Mouse (Mus musculus) stomach, embryonic 16.5 days (tissue): ENCODE measurements around the gene Cmtr1. TPM values are rescaled to one million over a fixed set of nuclear protein-coding genes. Genes with fewer than 3 reads are reported as not detected.
A peak's percentile ranks its signal among the peaks of the same experiment; 100 is the strongest.
"Not testable (repeated sequence)": the region's sequence is repeated elsewhere in the genome, so short reads cannot be mapped to it uniquely, and the experiment has no call there.

Experiments
- ATAC-seq: fragments of 200-750 bp; cut with Nextera tagmentation; 2 replicates; pipeline ENCODE4 v1.8.0; 2017; ENCODE audit warnings: moderate number of reproducible peaks, moderate TSS enrichment; ENCODE audit not compliant: insufficient read depth, low FRiP score
- H3K27ac ChIP-seq: fragments of 300-500 bp; sonication (generic); 2 replicates; pipeline ENCODE4 v1.5.1; 2014; ENCODE audit warnings: low read length
- H3K27me3 ChIP-seq: fragments of 300-500 bp; sonication (generic); 2 replicates; pipeline ENCODE4 v1.6.1; 2014; ENCODE audit warnings: low read length, control low read depth, mixed read lengths; ENCODE audit not compliant: control insufficient read depth, insufficient read depth
- H3K36me3 ChIP-seq: fragments of 300-500 bp; sonication (generic); 2 replicates; pipeline ENCODE4 v1.6.1; 2014; ENCODE audit warnings: low read length; ENCODE audit not compliant: control insufficient read depth, insufficient read depth
- H3K4me1 ChIP-seq: fragments of 300-500 bp; sonication (generic); 2 replicates; pipeline ENCODE4 v1.6.1; 2014; ENCODE audit warnings: low read length, control low read depth, mixed read lengths; ENCODE audit not compliant: control insufficient read depth, insufficient read depth
- H3K4me2 ChIP-seq: fragments of 300-500 bp; sonication (generic); 2 replicates; pipeline ENCODE4 v1.6.1; 2014; ENCODE audit warnings: low read depth, low read length, mixed read lengths
- H3K4me3 ChIP-seq: fragments of 300-500 bp; sonication (generic); replicated peaks from 2 replicates; pipeline ENCODE4 v1.5.1; 2014; ENCODE audit warnings: mild to moderate bottlenecking, low read length
- H3K9ac ChIP-seq: fragments of 300-500 bp; sonication (generic); 2 replicates; pipeline ENCODE4 v1.6.1; 2014; ENCODE audit warnings: low read length
- H3K9me3 ChIP-seq: fragments of 300-500 bp; sonication (generic); replicated peaks from 2 replicates; pipeline ENCODE4 v1.6.1; 2016; ENCODE audit warnings: low read length, control low read depth; ENCODE audit not compliant: control insufficient read depth
- WGBS: fragments of 180-500 bp; shearing (Covaris S2); extraction: QIAGEN DNeasy Blood & Tissue Kit; methylation state at CpG from one replicate; pipeline ENCODE4 v1.1.7; 2014; 5-methylcytosine and 5-hydroxymethylcytosine counted together
- polyA plus RNA-seq: library from polyadenylated mRNA; unstranded; fragments of >200 nt; fragmentation: Nextera tagmentation; extraction: Ambion mirVana; gene quantifications from 2 replicates; pipeline ENCODE4 v1.2.1, GENCODE M21; 2015

Gene Cmtr1
- polyA plus RNA-seq, 1 experiment from 2014 or later, result 102 TPM

GRCm38 (mm10) chr17:29704781-29705180 is 44.4 kb downstream of the Cmtr1 start:
- H3K4me3 ChIP-seq, result no peak overlapping the region
- H3K4me2 ChIP-seq, result no peak overlapping the region
- H3K36me3 ChIP-seq, result peaks cover 14% of the 10 kb centered on the region; the same call in 1 of the 2 replicates
- H3K9me3 ChIP-seq, result no peaks in the 10 kb centered on the region
- H3K9ac ChIP-seq, result no peak overlapping the region
- H3K27me3 ChIP-seq, result no peaks in the 10 kb centered on the region
- no peak overlapping the region for H3K27ac ChIP-seq
- peak; percentile 48; the same call in 1 of the 2 replicates for ATAC-seq
- WGBS, result 31% methylated on average over 3 of the region's 3 CpGs
- H3K4me1 ChIP-seq, result no peaks in the 10 kb centered on the region

- no peak overlapping the region for H3K9ac ChIP-seq
- H3K4me3 ChIP-seq, result no peak overlapping the region
- no peak overlapping the region for H3K4me2 ChIP-seq
- no peak overlapping the region for H3K27ac ChIP-seq
- WGBS, result 76% methylated on average over 5 of the region's 5 CpGs
- ATAC-seq, result no peak
- 0 out of 2 replicates have a peak, but pooled peaks cover 7% of the 10 kb centered on the region for H3K36me3 ChIP-seq
- H3K4me1 ChIP-seq, result peaks cover 9% of the 10 kb centered on the region
- no peaks in the 10 kb centered on the region for H3K27me3 ChIP-seq
- no peaks in the 10 kb centered on the region for H3K9me3 ChIP-seq
Measured at GRCm38 (mm10) chr17:29705881-29706280, 45.5 kb downstream of the Cmtr1 start.

- no peak overlapping the region for H3K27ac ChIP-seq
- H3K36me3 ChIP-seq, result 0 out of 2 replicates have a peak, but pooled peaks cover 7% of the 10 kb centered on the region
- H3K4me2 ChIP-seq, result no peak overlapping the region
- no peak overlapping the region for H3K9ac ChIP-seq
- no peak for ATAC-seq
- no peaks in the 10 kb centered on the region for H3K27me3 ChIP-seq
- 60% methylated on average over 5 of the region's 5 CpGs for WGBS
- H3K4me3 ChIP-seq, result no peak overlapping the region
- peaks cover 21% of the 10 kb centered on the region for H3K4me1 ChIP-seq
- H3K9me3 ChIP-seq, result no peaks in the 10 kb centered on the region
Measured at GRCm38 (mm10) chr17:29706981-29707545, 46.7 kb downstream of the Cmtr1 start.

GRCm38 (mm10) chr17:29708783-29709182 is 48.4 kb downstream of the Cmtr1 start:
- Histone ChIP-seq H3K36me3 (0 out of 2 replicates have a peak, but pooled peaks cover 1% of the 10 kb centered on the region), H3K4me2 (no peak overlapping the region), H3K4me1 (peaks cover 23% of the 10 kb centered on the region), H3K27ac (no peak overlapping the region), H3K9ac (no peak overlapping the region), H3K9me3 (no peaks in the 10 kb centered on the region), H3K4me3 (no peak overlapping the region), H3K27me3 (no peaks in the 10 kb centered on the region)
- WGBS, result 73% methylated on average over 5 of the region's 5 CpGs
- ATAC-seq, result no peak

GRCm38 (mm10) chr17:29710562-29711044 is 50.2 kb downstream of the Cmtr1 start:
- Histone ChIP-seq H3K9ac (no peak overlapping the region), H3K27me3 (no peaks in the 10 kb centered on the region), H3K4me2 (no peak overlapping the region), H3K4me3 (no peak overlapping the region), H3K36me3 (no peaks in the 10 kb centered on the region), H3K27ac (no peak overlapping the region; the same call in 1 of the 2 replicates), H3K9me3 (no peaks in the 10 kb centered on the region), H3K4me1 (peaks cover 23% of the 10 kb centered on the region)
- 60% methylated on average over 11 of the region's 11 CpGs for WGBS
- ATAC-seq, result no peak

- WGBS, result 53% methylated on average over 19 of the region's 19 CpGs
- no peaks in the 10 kb centered on the region for H3K36me3 ChIP-seq
- H3K4me1 ChIP-seq, result peaks cover 27% of the 10 kb centered on the region
- H3K4me3 ChIP-seq, result no peak overlapping the region
- H3K4me2 ChIP-seq, result no peak overlapping the region
- H3K27me3 ChIP-seq, result no peaks in the 10 kb centered on the region
- H3K27ac ChIP-seq, result no peak overlapping the region; the same call in 1 of the 2 replicates
- no peak for ATAC-seq
- H3K9me3 ChIP-seq, result no peaks in the 10 kb centered on the region
- peak overlapping the region; percentile 9; the same call in 1 of the 2 replicates for H3K9ac ChIP-seq
Measured at GRCm38 (mm10) chr17:29711076-29711744, 50.8 kb downstream of the Cmtr1 start.

GRCm38 (mm10) chr17:29711745-29712431 is 51.5 kb downstream of the Cmtr1 start:
- no peak for ATAC-seq

GRCm38 (mm10) chr17:29712565-29712964 is 52.2 kb downstream of the Cmtr1 start:
- 61% methylated on average over 7 of the region's 7 CpGs for WGBS
- no peak for ATAC-seq
- no peak overlapping the region for H3K27ac ChIP-seq

More at GRCm38 (mm10) chr17:29711745-29712431, 51.5 kb downstream of the Cmtr1 start:
- H3K4me3 ChIP-seq, result no peak overlapping the region
- H3K4me1 ChIP-seq, result peaks cover 27% of the 10 kb centered on the region
- H3K36me3 ChIP-seq, result no peaks in the 10 kb centered on the region
- 52% methylated on average over 8 of the region's 8 CpGs for WGBS
- H3K9ac ChIP-seq, result 0 out of 2 replicates have a peak overlapping the region, but pooled peaks have one; percentile 28
- H3K27ac ChIP-seq, result no peak overlapping the region
- H3K4me2 ChIP-seq, result no peak overlapping the region
- no peaks in the 10 kb centered on the region for H3K9me3 ChIP-seq
- no peaks in the 10 kb centered on the region for H3K27me3 ChIP-seq

GRCm38 (mm10) chr17:29713734-29714133 is 53.3 kb downstream of the Cmtr1 start:
- H3K9me3 ChIP-seq, H3K4me3 ChIP-seq, H3K27ac ChIP-seq, ATAC-seq, H3K4me2 ChIP-seq, H3K9ac ChIP-seq, H3K27me3 ChIP-seq, H3K36me3 ChIP-seq: not testable (repeated sequence)
- WGBS, result 97% methylated on average over 4 of the region's 4 CpGs
- peaks cover 30% of the 10 kb centered on the region for H3K4me1 ChIP-seq

More at GRCm38 (mm10) chr17:29712565-29712964, 52.2 kb downstream of the Cmtr1 start:
- Histone ChIP-seq H3K27me3 (no peaks in the 10 kb centered on the region), H3K4me3 (no peak overlapping the region), H3K9ac (no peak overlapping the region), H3K4me2 (no peak overlapping the region), H3K9me3 (no peaks in the 10 kb centered on the region), H3K4me1 (peaks cover 30% of the 10 kb centered on the region), H3K36me3 (no peaks in the 10 kb centered on the region)
